Mouse (Mus musculus) c-Kit-positive CD71-positive TER-119-negative erythroid progenitor cells, embryonic 14.5 days (primary cell): Measurements from ENCODE around the gene Usp7.
A peak's percentile ranks its signal among the peaks of the same experiment; 100 is the strongest.

ENCODE experiments used
- DNase-seq: peaks from one replicate; pipeline ENCODE4 v3.0.0-alpha.2; 2013; ENCODE audit warnings: low read depth

Usp7 gene

GRCm38 (mm10) chr16:8791949-8792557 lies at the start of gene Usp7:
Gene Usp7, minus strand, starts transcription at chr16:8792308.
- DNase-seq: no peak

- DNase-seq: no peak
Measured at GRCm38 (mm10) chr16:8840557-8840956, 48.4 kb upstream of the Usp7 start.

- DNase-seq: no peak
Measured at GRCm38 (mm10) chr16:8838921-8839320, 46.8 kb upstream of the Usp7 start.

GRCm38 (mm10) chr16:8837595-8837994 lies 45.5 kb upstream of the Usp7 start:
- no peak for DNase-seq

GRCm38 (mm10) chr16:8836876-8837275 lies 44.8 kb upstream of the Usp7 start:
- DNase-seq: no peak

- no peak for DNase-seq
Measured at GRCm38 (mm10) chr16:8831241-8831640, 39.1 kb upstream of the Usp7 start.

GRCm38 (mm10) chr16:8830431-8831211 lies 38.5 kb upstream of the Usp7 start:
- no peak for DNase-seq

- DNase-seq: peak; percentile 99
Measured at GRCm38 (mm10) chr16:8829564-8830359, 37.7 kb upstream of the Usp7 start, which contains the start of gene 1810013L24Rik. Gene 1810013L24Rik, plus strand, starts transcription at chr16:8830100.

GRCm38 (mm10) chr16:8828636-8829563 lies 36.8 kb upstream of the Usp7 start:
- DNase-seq: no peak

- DNase-seq: no peak
Measured at GRCm38 (mm10) chr16:8827366-8827765, 35.3 kb upstream of the Usp7 start.

GRCm38 (mm10) chr16:8823661-8824060 lies 31.6 kb upstream of the Usp7 start:
- peak; percentile 70 for DNase-seq

GRCm38 (mm10) chr16:8822586-8822985 lies 30.5 kb upstream of the Usp7 start:
- no peak for DNase-seq

GRCm38 (mm10) chr16:8821429-8821828 lies 29.3 kb upstream of the Usp7 start:
- no peak for DNase-seq

GRCm38 (mm10) chr16:8817872-8818271 lies 25.8 kb upstream of the Usp7 start:
- no peak for DNase-seq

- no peak for DNase-seq
Measured at GRCm38 (mm10) chr16:8810399-8811127, 18.5 kb upstream of the Usp7 start.

GRCm38 (mm10) chr16:8806703-8807102 lies 14.6 kb upstream of the Usp7 start:
- DNase-seq: peak; percentile 50

GRCm38 (mm10) chr16:8795906-8796305 lies 3.8 kb upstream of the Usp7 start:
- no peak for DNase-seq

- no peak for DNase-seq
Measured at GRCm38 (mm10) chr16:8794952-8795351, 2.8 kb upstream of the Usp7 start.

GRCm38 (mm10) chr16:8790886-8791285 lies 1.2 kb downstream of the Usp7 start:
- DNase-seq: no peak

- DNase-seq: no peak
Measured at GRCm38 (mm10) chr16:8784753-8785152, 7.4 kb downstream of the Usp7 start.
